Mouse (Mus musculus): Measurements from ENCODE around the gene Dpf3.

Dpf3 gene

GRCm38 (mm10) chr12:83405374-83406125 lies 82.0 kb downstream of the Dpf3 start:
- DNase-seq: no peak

GRCm38 (mm10) chr12:83402270-83402669 lies 85.2 kb downstream of the Dpf3 start:
- DNase-seq: no peak

DNA sequence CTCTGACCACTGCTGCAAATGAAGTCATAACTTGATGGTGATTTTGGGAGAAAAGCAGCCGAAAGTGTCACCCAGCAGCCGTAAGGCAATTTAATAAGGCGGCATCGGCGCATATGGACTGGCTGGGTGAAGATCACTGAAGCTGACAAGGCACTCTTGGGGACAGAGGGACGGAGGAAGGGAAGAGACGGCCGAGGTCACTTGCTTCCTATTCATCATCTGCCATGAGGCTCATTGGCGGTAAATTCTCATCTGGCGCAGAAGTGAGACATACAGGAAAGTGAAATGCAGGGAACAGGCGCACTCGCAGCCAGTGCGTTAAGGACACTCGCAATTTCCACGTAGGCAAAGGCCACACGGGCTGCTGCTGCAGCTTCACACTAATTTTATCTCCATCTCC lies 95.5 kb downstream of the Dpf3 start:
- DNase-seq: peak; percentile 37

- no peak for DNase-seq
These were observed 100.0 kb downstream of the Dpf3 start for GRCm38 (mm10) chr12:83387554-83387953.

- DNase-seq: no peak
These were observed 106.4 kb downstream of the Dpf3 start for GRCm38 (mm10) chr12:83381072-83381471.

DNA sequence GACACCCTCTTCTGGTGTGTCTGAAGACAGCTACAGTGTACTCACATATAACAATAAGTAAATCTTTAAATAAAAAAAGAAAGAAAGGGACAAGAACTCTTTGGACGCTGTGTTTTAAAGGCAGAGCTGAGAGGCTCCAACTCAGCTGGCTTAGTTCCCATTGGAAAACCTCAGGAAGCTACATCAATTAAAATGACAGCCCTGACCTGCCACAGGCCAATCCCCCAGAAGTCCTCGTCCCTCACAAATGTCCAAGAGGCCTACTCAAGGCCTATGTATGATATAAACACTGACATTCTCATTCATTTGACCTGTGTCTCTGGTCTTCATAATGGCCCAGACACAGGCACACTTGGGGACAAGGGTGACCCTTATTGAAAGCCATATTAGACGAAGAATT lies 107.5 kb downstream of the Dpf3 start:
- DNase-seq: no peak

- no peak for DNase-seq
These were observed 112.3 kb downstream of the Dpf3 start for GRCm38 (mm10) chr12:83375015-83375831.

DNA sequence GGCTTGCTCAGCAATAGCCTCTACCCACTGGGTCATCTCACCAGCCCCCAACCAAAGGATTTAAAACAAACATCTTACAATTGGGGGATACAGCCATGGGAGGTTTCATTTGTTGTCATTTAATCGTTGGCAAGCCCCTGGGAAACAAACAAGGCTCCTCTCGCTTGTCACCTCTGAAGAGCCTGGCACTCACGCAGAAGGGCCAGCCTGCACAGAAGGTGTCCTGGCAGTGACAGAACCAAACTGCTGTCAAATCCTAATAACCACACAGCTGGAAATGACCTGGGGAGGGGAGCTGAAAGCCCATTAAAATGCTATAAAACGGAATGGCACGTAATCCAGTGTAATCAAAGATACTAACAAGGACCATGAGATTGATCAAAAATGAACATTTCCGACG lies 114.4 kb downstream of the Dpf3 start:
- DNase-seq: no peak

- no peak for DNase-seq
These were observed 115.2 kb downstream of the Dpf3 start for GRCm38 (mm10) chr12:83372290-83372689.

DNA sequence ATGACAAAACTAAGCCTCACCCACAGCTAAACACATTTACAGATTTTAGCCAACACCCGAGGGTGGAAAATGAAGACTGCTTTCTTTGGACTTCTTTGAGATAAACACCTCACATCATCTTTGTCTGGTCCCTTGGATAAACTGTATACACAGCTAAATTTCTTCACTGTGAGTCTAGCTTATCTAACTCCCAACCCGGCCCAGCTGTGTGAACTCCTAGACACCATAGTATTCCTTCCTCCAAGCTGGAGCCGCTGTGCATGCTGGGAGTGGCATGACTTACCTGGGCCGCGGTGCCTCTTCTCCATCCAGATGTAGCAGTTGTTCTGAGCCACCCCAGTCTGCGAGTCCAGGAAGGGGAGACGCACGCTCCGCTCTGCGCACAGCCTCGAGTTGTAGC lies 117.3 kb downstream of the Dpf3 start:
- DNase-seq: no peak

DNA sequence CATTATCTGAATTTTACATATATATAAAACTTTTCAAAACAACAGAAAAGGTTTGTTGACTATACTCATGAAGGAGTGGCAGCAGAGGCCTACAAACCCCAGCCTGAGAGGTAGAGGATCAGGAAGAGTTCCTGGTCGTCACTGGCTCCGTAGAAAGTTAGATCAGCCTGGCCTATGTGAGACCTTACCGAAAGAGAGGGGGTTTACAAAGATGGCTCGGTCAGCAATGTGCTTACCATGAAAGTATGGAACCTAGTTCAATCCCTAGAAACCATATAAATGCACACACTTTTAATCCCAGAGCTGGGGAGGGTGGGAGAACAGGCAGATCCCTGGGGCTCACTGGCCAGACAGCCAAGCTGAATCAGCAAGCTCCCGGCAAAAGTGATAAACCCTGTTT lies 118.1 kb downstream of the Dpf3 start:
- DNase-seq: no peak

- DNase-seq: no peak
These were observed 120.0 kb downstream of the Dpf3 start for GRCm38 (mm10) chr12:83367486-83367885.

DNA sequence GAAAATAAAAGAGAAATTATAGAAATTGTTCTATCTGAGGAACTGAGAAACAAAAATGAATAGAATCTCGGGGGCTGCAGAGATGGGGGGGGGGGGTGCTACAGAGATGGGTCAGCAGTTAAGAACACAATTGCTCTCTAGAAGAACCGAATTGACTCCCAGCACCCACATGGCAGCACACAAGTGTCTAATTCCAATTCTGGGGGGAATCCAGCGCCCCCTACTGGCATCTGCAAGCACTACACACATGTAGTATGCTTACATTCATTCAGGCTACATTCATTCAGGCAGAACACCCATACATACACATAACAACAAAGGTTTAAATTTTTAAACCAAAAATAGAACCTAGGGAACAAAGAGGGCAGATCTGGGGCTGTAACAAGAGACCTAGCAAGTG lies 122.7 kb downstream of the Dpf3 start:
- DNase-seq: no peak

GRCm38 (mm10) chr12:83361801-83362200 lies 125.7 kb downstream of the Dpf3 start:
- no peak for DNase-seq

DNA sequence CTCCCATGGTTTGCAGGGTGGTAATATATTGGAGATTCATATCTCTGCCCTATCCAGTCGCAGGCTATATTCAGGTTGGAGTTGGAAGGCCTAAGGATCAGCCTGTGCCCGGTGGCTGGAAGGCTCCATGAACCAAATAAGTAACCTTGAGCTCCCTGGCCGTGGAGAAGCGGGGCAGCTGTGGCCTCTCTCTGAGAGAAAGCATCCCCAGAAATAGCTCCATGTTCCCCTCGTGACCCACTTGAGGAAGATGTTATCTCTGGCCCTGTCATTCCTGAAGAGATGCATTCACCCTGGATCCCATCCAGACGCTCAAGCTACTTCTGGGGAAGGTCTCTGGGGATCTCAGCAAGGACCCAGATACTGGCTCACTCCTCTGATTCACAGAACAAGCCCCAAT lies 134.9 kb downstream of the Dpf3 start:
- no peak for DNase-seq

DNA sequence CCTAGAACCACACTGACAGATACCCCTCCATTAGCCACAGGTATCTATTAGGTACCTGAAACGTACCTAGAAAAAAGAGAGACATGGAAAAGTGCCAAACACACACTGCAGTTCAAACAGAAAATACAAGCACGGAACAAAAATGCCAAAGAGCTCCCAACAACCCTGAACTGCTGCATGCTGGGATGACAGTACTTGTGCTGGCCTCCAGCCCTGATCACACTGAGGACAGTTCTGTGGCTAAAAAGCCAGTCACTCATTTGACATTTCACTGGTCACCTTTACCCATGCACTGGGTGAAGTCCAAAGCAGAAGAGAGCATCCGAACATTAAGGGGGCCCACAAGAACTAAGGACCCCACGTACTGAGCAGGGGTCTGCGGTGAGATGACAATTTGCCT lies 137.8 kb downstream of the Dpf3 start:
- DNase-seq: no peak

- DNase-seq: no peak
These were observed 139.3 kb downstream of the Dpf3 start for GRCm38 (mm10) chr12:83348246-83348645.

- DNase-seq: no peak
These were observed 144.7 kb downstream of the Dpf3 start for GRCm38 (mm10) chr12:83342875-83343185.

DNA sequence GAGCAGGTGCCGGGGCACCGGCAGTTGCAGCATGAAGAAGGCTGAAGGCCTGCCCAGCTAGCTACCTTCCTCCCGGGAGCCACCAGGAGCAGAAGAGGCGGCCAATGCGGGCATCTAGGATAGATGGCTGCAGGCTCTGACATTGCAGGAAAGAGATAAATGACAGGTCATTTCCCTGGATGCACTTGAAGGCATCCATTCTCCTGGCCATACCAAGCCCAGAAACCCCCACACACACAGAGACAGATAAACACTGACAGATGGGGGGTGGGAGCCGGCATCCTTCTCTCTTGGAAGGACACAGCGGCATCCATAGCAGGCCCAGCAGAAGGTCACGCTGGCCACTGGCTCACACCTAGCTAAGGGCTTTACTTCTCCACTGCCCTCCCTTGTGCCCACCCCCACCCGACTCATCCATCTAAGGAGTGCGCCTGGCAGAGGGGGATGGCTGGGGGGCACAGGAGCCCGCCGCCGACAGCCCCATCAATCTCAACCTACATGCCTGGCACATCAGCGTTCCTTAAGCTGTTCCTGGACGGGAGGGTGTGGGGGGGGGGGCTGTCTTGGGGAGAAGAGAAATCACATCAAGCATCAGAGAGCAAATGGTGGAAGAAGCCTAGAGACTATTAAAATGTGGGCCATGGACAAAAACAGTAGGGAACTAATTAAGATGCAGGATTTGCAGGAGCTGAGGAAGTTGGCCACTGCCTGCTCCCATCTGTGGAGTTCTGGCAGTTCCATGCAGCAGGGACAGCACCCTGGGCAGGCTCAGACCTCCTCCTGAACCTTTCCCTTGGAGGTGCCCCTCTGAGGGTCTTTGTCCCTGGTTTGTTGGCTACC lies 145.3 kb downstream of the Dpf3 start:
- peak; percentile 60 for DNase-seq

DNA sequence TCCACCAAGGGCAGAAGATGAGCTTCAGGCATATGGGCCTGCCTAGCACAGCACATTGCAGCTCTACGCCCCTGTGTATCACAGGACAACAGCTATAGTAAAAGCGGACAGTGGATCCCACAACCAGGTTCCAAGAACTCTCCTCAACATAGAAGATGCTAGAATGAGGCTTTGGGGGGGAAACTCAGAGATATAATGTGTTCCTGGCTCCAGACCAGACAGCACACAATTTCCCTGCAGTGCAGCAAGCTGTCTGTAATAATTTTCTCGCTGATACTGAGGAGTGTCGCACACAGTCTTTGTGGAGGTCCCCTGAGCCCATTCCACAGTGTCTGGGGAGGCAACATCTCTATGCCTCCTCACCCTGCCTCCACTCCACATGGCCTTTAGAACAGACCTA lies 146.6 kb downstream of the Dpf3 start:
- no peak for DNase-seq

DNA sequence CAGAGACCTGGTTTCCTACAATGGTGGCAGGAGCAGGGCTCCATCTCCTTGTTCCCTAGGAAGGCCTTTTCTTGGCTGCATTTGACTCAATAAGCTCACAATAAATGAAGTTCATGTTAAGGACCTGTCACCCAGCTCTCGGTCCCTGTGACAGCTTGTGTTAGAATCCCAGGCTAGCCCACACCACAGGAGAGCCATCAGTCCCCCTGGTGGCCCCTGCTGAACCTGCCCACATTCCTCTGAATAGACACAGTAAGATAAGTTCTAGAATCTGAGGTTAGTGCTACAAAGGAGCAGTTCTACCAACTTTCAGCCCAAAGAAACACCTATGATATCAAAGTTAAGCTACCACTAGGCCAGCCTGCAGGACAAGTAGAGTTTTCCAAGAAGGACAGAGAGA lies 149.2 kb downstream of the Dpf3 start:
- no peak for DNase-seq

DNA sequence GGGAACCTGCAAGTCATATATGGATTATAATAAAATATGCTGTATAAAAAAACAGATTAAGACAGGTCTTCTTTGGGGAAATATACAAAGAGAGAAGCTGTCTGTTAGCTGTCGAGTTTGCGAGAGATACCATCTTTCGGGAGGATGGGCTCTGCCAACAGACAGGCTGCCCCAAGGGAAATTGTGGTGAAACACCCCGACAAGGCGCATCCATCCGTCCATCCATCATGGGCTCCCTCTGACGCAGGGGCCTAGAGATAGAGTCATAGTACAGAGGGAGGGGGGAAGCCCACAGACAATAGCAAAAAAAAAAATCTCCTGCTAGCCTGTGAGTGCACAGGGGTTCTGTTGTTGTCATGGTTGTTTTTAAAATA lies 149.8 kb downstream of the Dpf3 start:
- peak; percentile 67 for DNase-seq

DNA sequence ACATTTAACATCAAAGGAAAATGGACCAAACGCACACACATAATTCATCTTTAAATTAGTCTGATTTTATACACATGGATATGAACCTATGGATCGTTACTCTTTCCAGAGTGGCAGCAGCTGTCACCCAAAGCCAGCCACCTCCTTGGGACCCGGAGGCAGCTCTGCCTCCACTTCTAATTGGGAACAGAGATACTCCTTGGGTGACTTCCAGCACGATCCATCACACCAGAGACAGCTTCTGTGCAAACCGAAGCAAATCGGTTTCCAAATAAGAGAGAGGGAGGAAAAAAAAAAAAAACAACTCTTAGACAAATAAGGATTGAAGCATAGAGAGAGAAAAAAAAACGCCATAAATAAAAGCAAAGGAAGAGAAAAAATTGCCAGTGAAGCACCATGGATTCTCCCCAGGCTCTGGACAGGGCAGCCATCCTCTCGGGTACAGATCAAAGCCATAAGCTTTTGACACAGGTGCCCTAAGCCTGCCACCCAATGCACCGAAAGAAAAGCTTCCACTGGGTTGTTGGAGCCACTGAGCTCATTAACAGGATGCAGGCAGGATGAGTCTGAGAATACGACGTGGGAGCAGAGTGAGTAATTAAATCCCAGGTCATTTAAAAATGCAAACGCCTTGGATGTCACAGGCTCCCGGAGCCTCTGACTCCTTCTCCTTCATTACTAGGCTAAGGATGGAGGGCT lies 150.3 kb downstream of the Dpf3 start:
- peak; percentile 51 for DNase-seq
